Mouse (Mus musculus) heart, postnatal 25 days (tissue): ENCODE results near the gene Fstl1. TPM values are rescaled to one million over a fixed set of nuclear protein-coding genes. Genes with fewer than 3 reads are reported as not detected.

Experiments
- DNase-seq: peaks from one replicate; pipeline ENCODE4 v3.0.0; 2022; ENCODE audit warnings: low spot score
- intact Hi-C: fragments of 180-260 bp; cut with DNase I; formaldehyde crosslinking; loops from one replicate; pipeline ENCODE4 v1.15.1; 2025
- total RNA-seq, 2 experiments: library from RNA; stranded (reverse); gene quantifications; 2 replicates each; pipeline ENCODE4 v1.2.3; 2021

The Fstl1 gene
- total RNA-seq: 100 to 1,000 TPM; 107 to 122 TPM

- intact Hi-C loops: loop anchor here (5.0 kb wide), 1 partner anchor 45 kb away; no protein-coding TSS in a partner anchor
- DNase-seq: peak; percentile 39
Measured at GRCm38 (mm10) chr16:37776860-37777651, at the start of gene Fstl1. TSS of gene Fstl1 (plus strand) at chr16:37776873.

- intact Hi-C loops: no loop called here
- peak; percentile 54 for DNase-seq
Measured at GRCm38 (mm10) chr16:37728674-37729073, 48.0 kb upstream of the Fstl1 start.

- DNase-seq: no peak
- intact Hi-C loops: loop anchor here (5.0 kb wide), 1 partner anchor 48 kb away; the partner anchor contains the start of gene Fstl1
Measured at GRCm38 (mm10) chr16:37729381-37730150, 47.1 kb upstream of the Fstl1 start.

- intact Hi-C loops: loop anchor here (5.0 kb wide), 1 partner anchor 47 kb away; the partner anchor contains the start of gene Fstl1
- DNase-seq: no peak
Measured at GRCm38 (mm10) chr16:37730293-37730835, 46.3 kb upstream of the Fstl1 start.

GRCm38 (mm10) chr16:37731431-37731830 lies 45.2 kb upstream of the Fstl1 start:
- intact Hi-C loops: loop anchor here (5.0 kb wide), 1 partner anchor 46 kb away; the partner anchor contains the start of gene Fstl1
- DNase-seq: no peak

GRCm38 (mm10) chr16:37732023-37732761 lies 44.5 kb upstream of the Fstl1 start:
- peak; percentile 23 for DNase-seq
- intact Hi-C loops: loop anchor here (5.0 kb wide), 1 partner anchor 45 kb away; the partner anchor contains the start of gene Fstl1

- DNase-seq: no peak
- intact Hi-C loops: loop anchor here (5.0 kb wide), 1 partner anchor 33 kb away; no protein-coding TSS in a partner anchor
Measured at GRCm38 (mm10) chr16:37740076-37740475, 36.6 kb upstream of the Fstl1 start.

GRCm38 (mm10) chr16:37742266-37742665 lies 34.4 kb upstream of the Fstl1 start:
- DNase-seq: no peak
- intact Hi-C loops: loop anchor here (5.0 kb wide), 1 partner anchor 35 kb away; no protein-coding TSS in a partner anchor

- intact Hi-C loops: loop anchor here (5.0 kb wide), 1 partner anchor 66 kb away; no protein-coding TSS in a partner anchor
- peak; percentile 34 for DNase-seq
Measured at GRCm38 (mm10) chr16:37752876-37753275, 23.8 kb upstream of the Fstl1 start.

GRCm38 (mm10) chr16:37753809-37754208 lies 22.9 kb upstream of the Fstl1 start:
- no peak for DNase-seq
- intact Hi-C loops: loop anchor here (5.0 kb wide), 1 partner anchor 67 kb away; no protein-coding TSS in a partner anchor

- peak; percentile 22 for DNase-seq
- intact Hi-C loops: loop anchor here (5.0 kb wide), 1 partner anchor 67 kb away; no protein-coding TSS in a partner anchor
Measured at GRCm38 (mm10) chr16:37754483-37754882, 22.2 kb upstream of the Fstl1 start.

- DNase-seq: no peak
- intact Hi-C loops: no loop called here
Measured at GRCm38 (mm10) chr16:37757223-37757622, 19.4 kb upstream of the Fstl1 start.

GRCm38 (mm10) chr16:37763797-37764196 lies 12.9 kb upstream of the Fstl1 start:
- intact Hi-C loops: no loop called here
- DNase-seq: no peak

GRCm38 (mm10) chr16:37776166-37776859 lies 360 bp upstream of the Fstl1 start:
- no peak for DNase-seq
- intact Hi-C loops: loop anchor here (5.0 kb wide), 1 partner anchor 44 kb away; no protein-coding TSS in a partner anchor

GRCm38 (mm10) chr16:37777796-37778475 lies 1.3 kb downstream of the Fstl1 start:
- intact Hi-C loops: loop anchor here (5.0 kb wide), 1 partner anchor 46 kb away; no protein-coding TSS in a partner anchor
- no peak for DNase-seq

- DNase-seq: no peak
- intact Hi-C loops: loop anchor here (5.0 kb wide), 1 partner anchor 46 kb away; no protein-coding TSS in a partner anchor
Measured at GRCm38 (mm10) chr16:37778529-37778928, 1.9 kb downstream of the Fstl1 start.

GRCm38 (mm10) chr16:37779651-37780280 lies 3.1 kb downstream of the Fstl1 start:
- intact Hi-C loops: loop anchor here (5.0 kb wide), 1 partner anchor 47 kb away; no protein-coding TSS in a partner anchor
- DNase-seq: no peak
